Mouse (Mus musculus) liver, embryonic 14.5 days (tissue): ENCODE measurements around the gene Alg12.
"Not testable (repeated sequence)": the region's sequence is repeated elsewhere in the genome, so short reads cannot be mapped to it uniquely, and the experiment has no call there.

Source experiments
- CTCF ChIP-seq: IDR thresholded peaks from 2 replicates; pipeline ENCODE4 v1.5.1; 2016; ENCODE audit warnings: antibody characterized with exemption, low read depth, control low read depth
- EP300 ChIP-seq: IDR thresholded peaks from 2 replicates; pipeline ENCODE4 v1.6.1; 2016; ENCODE audit warnings: antibody characterized with exemption, low read depth

GRCm38 (mm10) chr15:88794729-88795128 is 24.4 kb downstream of the Alg12 start:
- TF ChIP-seq CTCF, EP300: not testable (repeated sequence)
